Mouse (Mus musculus) bone marrow, adult 2 months (tissue): ENCODE measurements around the gene Msrb1.

Experiments
- CTCF ChIP-seq: fragments of 200-500 bp; IDR thresholded peaks from 2 replicates; pipeline ENCODE4 v1.5.1; 2011; ENCODE audit warnings: low read length, control low read depth; ENCODE audit not compliant: control insufficient read depth, insufficient read depth
- POLR2A ChIP-seq: fragments of 200-500 bp; IDR thresholded peaks from 2 replicates; pipeline ENCODE4 v1.6.1; 2011; ENCODE audit warnings: low read depth, mild to moderate bottlenecking, control low read depth, low read length, borderline replicate concordance; ENCODE audit not compliant: control insufficient read depth

DNA sequence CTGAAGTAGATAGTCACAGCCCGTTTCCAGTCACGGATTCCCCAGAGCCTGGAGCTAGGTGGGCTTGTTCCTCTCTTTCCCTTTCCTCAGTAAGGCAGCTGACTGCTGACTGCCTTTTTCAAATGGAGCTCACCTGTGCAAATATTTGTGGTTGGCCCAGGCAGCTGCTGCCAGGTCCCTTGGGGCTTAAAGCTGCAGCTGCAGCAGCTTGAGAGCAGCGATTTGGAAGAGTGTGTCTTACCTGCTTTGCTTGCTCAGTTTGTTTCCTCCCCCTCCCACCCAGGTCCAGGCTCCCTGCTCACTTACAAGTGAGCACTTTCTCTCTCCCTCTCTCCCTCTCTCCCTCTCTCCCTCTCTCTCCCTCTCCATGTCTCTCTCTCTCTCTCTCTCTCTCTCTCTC lies 32.7 kb downstream of the Msrb1 start:
- TF ChIP-seq CTCF (no peak), POLR2A (no peak)
